Mouse (Mus musculus) gastrocnemius, adult 2 months (tissue): ENCODE measurements around the gene Usp43. TPM values are rescaled to one million over a fixed set of nuclear protein-coding genes. Genes with fewer than 3 reads are reported as not detected.

Source experiments
- DNase-seq: peaks from one replicate; pipeline ENCODE4 v3.0.0; 2022
- H3K27ac ChIP-seq: fragments of 200-600 bp; 2 replicates; pipeline ENCODE4 v1.8.1; 2022; ENCODE audit warnings: mild to moderate bottlenecking
- H3K4me3 ChIP-seq: fragments of 200-600 bp; 2 replicates; pipeline ENCODE4 v1.8.1; 2022; ENCODE audit warnings: mild to moderate bottlenecking, moderate library complexity
- CTCF ChIP-seq: fragments of 200-600 bp; IDR thresholded peaks from 2 replicates; pipeline ENCODE4 v1.8.1; 2022; ENCODE audit warnings: antibody characterized with exemption, mild to moderate bottlenecking, moderate library complexity
- intact Hi-C: fragments of 180-260 bp; cut with DNase I; formaldehyde crosslinking; loops from one replicate; pipeline ENCODE4 v1.15.1; 2025
- total RNA-seq, 2 experiments: library from RNA; stranded (reverse); gene quantifications; 2 replicates each; pipeline ENCODE4 v1.2.3; 2021

Gene Usp43
- total RNA-seq, 2 experiments from 2014 or later: 0.15 to 0.25 TPM

- intact Hi-C loops: loop anchor here (10.0 kb wide), 1 partner anchor 136 kb away; the partner anchor contains the start of genes Cfap52 and Stx8
- no peak for TF ChIP-seq CTCF
- Histone ChIP-seq H3K4me3 (no peak overlapping the region), H3K27ac (no peak overlapping the region)
- DNase-seq: no peak
Observed at GRCm38 (mm10) chr11:67828360-67829059, 93.4 kb downstream of the Usp43 start.

GRCm38 (mm10) chr11:67821560-67821959 is 100.4 kb downstream of the Usp43 start:
- no peak overlapping the region for H3K4me3 ChIP-seq
- intact Hi-C loops: loop anchor here (5.0 to 10.0 kb wide), 2 partner anchors 143 to 586 kb away; partner anchors contain the start of genes Cfap52 and Stx8
- H3K27ac ChIP-seq: no peak overlapping the region
- no peak for DNase-seq
- no peak for TF ChIP-seq CTCF

GRCm38 (mm10) chr11:67820221-67820620 is 101.7 kb downstream of the Usp43 start:
- H3K27ac ChIP-seq: no peak overlapping the region
- intact Hi-C loops: loop anchor here (5.0 to 10.0 kb wide), 2 partner anchors 145 to 587 kb away; partner anchors contain the start of genes Cfap52 and Stx8
- H3K4me3 ChIP-seq: no peak overlapping the region
- peak; percentile 53 for DNase-seq
- TF ChIP-seq CTCF: peak; percentile 61

GRCm38 (mm10) chr11:67819604-67820003 is 102.3 kb downstream of the Usp43 start:
- H3K4me3 ChIP-seq: peak overlapping the region; percentile 32; the same call in 1 of the 2 replicates
- no peak overlapping the region for H3K27ac ChIP-seq
- DNase-seq: peak; percentile 46
- intact Hi-C loops: loop anchor here (1.0 to 10.0 kb wide), 3 partner anchors 36 to 588 kb away; partner anchors contain the start of genes Cfap52 and Stx8
- peak; percentile 71 for TF ChIP-seq CTCF

- peak; percentile 51 for DNase-seq
- Histone ChIP-seq H3K27ac (0 out of 2 replicates have a peak overlapping the region, but pooled peaks have one; percentile 1), H3K4me3 (no peak overlapping the region)
- peak; percentile 54 for TF ChIP-seq CTCF
- intact Hi-C loops: loop anchor here (2.0 kb wide), 1 partner anchor 55 kb away; no protein-coding TSS in a partner anchor
Observed at GRCm38 (mm10) chr11:67811535-67811934, 110.4 kb downstream of the Usp43 start.

GRCm38 (mm10) chr11:67808051-67808450 is 113.9 kb downstream of the Usp43 start:
- no peak overlapping the region for H3K4me3 ChIP-seq
- intact Hi-C loops: no loop called here
- TF ChIP-seq CTCF: peak; percentile 37; the same call in 1 of the 2 replicates
- no peak for DNase-seq
- H3K27ac ChIP-seq: no peak overlapping the region

GRCm38 (mm10) chr11:67806832-67807597 is 114.9 kb downstream of the Usp43 start:
- H3K4me3 ChIP-seq: no peak overlapping the region
- peak; percentile 36 for DNase-seq
- H3K27ac ChIP-seq: peak overlapping the region; percentile 59
- intact Hi-C loops: no loop called here
- TF ChIP-seq CTCF: no peak

GRCm38 (mm10) chr11:67805538-67805937 is 116.4 kb downstream of the Usp43 start:
- Histone ChIP-seq H3K27ac (no peak overlapping the region), H3K4me3 (no peak overlapping the region)
- intact Hi-C loops: no loop called here
- TF ChIP-seq CTCF: peak; percentile 49
- DNase-seq: no peak

Other genes starting within 250 kb of the Usp43 start
- gene Rcvrn, start 226.8 kb downstream of the Usp43 start, total RNA-seq: not detected
- gene Glp2r, start 151.0 kb downstream of the Usp43 start, total RNA-seq: under 1 TPM; 0.20 to 0.77 TPM
- gene Gsg1l2, start 147.5 kb downstream of the Usp43 start, total RNA-seq: not detected
- 100 to 1,000 TPM; 338 to 397 TPM for gene Dhrs7c, start 124.0 kb downstream of the Usp43 start, total RNA-seq
- 1 to 10 TPM; 4.3 to 4.9 TPM for gene Cfap52, start 43.5 kb upstream of the Usp43 start, total RNA-seq
- gene Stx8, start 44.0 kb upstream of the Usp43 start, total RNA-seq: 10 to 100 TPM; 21.0 to 25.9 TPM